Mouse (Mus musculus) liver, embryonic 14.5 days (tissue): Measurements from ENCODE around the gene Rspo1. TPM values are rescaled to one million over a fixed set of nuclear protein-coding genes. Genes with fewer than 3 reads are reported as not detected.
"Not testable (repeated sequence)": the region's sequence is repeated elsewhere in the genome, so short reads cannot be mapped to it uniquely, and the experiment has no call there.

Experiments used
- ATAC-seq: fragments of 200-750 bp; cut with Nextera tagmentation; 2 replicates; pipeline ENCODE4 v1.8.0; 2017; ENCODE audit warnings: moderate number of reproducible peaks, mild to moderate bottlenecking, moderate library complexity; ENCODE audit not compliant: insufficient read depth
- DNase-seq, 3 experiments: peaks; one replicate each; pipeline ENCODE4 v3.0.0-alpha.2; 2012 to 2013; ENCODE audit warnings: low read depth in 3 of 3, low spot score in 3 of 3
- H3K27ac ChIP-seq: fragments of 300-500 bp; sonication (generic); 2 replicates; pipeline ENCODE4 v1.5.1; 2014; ENCODE audit warnings: moderate library complexity, mild to moderate bottlenecking, control low read depth, inconsistent platforms
- H3K27me3 ChIP-seq: fragments of 300-500 bp; sonication (generic); 2 replicates; pipeline ENCODE4 v1.6.1; 2014; ENCODE audit warnings: mild to moderate bottlenecking, low read length, moderate library complexity; ENCODE audit not compliant: control insufficient read depth, insufficient read depth
- H3K36me3 ChIP-seq: fragments of 300-500 bp; sonication (generic); replicated peaks from 2 replicates; pipeline ENCODE4 v1.6.1; 2014; ENCODE audit warnings: low read depth; ENCODE audit not compliant: control insufficient read depth, insufficient read depth
- H3K4me1 ChIP-seq, 2 experiments: fragments of 200-500 bp in 1 of 2; fragments of 300-500 bp in 1 of 2; sonication (generic) in 1 of 2; replicated peaks; 2 replicates each; pipeline ENCODE4 v1.6.1; 2012 to 2014; ENCODE audit warnings: antibody characterized with exemption in 1 of 2, inconsistent platforms in 1 of 2, low read length in 1 of 2; ENCODE audit not compliant: control insufficient read depth in 2 of 2, insufficient read depth in 2 of 2
- H3K4me2 ChIP-seq: fragments of 300-500 bp; sonication (generic); 2 replicates; pipeline ENCODE4 v1.6.1; 2014; ENCODE audit warnings: low read depth, mild to moderate bottlenecking, control low read depth, moderate library complexity
- H3K4me3 ChIP-seq, 2 experiments: fragments of 200-500 bp in 1 of 2; fragments of 300-500 bp in 1 of 2; sonication (generic) in 1 of 2; 2 replicates each; pipeline ENCODE4 v1.5.1; 2012 to 2014; ENCODE audit warnings: low read depth in 2 of 2, low read length in 2 of 2, mild to moderate bottlenecking in 2 of 2, control low read depth in 1 of 2, inconsistent platforms in 1 of 2, moderate library complexity in 1 of 2; ENCODE audit not compliant: insufficient read depth in 1 of 2
- H3K9ac ChIP-seq: fragments of 300-500 bp; sonication (generic); replicated peaks from 2 replicates; pipeline ENCODE4 v1.6.1; 2014; ENCODE audit warnings: mild to moderate bottlenecking, control low read depth, moderate library complexity
- H3K9me3 ChIP-seq: fragments of 300-500 bp; sonication (generic); 2 replicates; pipeline ENCODE4 v1.6.1; 2016; ENCODE audit warnings: low read length, mixed read lengths; ENCODE audit not compliant: control insufficient read depth
- CTCF ChIP-seq: IDR thresholded peaks from 2 replicates; pipeline ENCODE4 v1.5.1; 2016; ENCODE audit warnings: antibody characterized with exemption, low read depth, control low read depth
- EP300 ChIP-seq: IDR thresholded peaks from 2 replicates; pipeline ENCODE4 v1.6.1; 2016; ENCODE audit warnings: antibody characterized with exemption, low read depth
- WGBS: fragments of 180-500 bp; shearing (Covaris S2); extraction: QIAGEN DNeasy Blood & Tissue Kit; methylation state at CpG from one replicate; pipeline ENCODE4 v1.1.7; 2014; ENCODE audit not compliant: insufficient replicate concordance; 5-methylcytosine and 5-hydroxymethylcytosine counted together
- polyA plus RNA-seq, 2 experiments: library from polyadenylated mRNA; depleted of rRNA in 1 of 2; stranded (reverse) in 1 of 2; unstranded in 1 of 2; fragments of >200 nt; fragmentation: Nextera tagmentation in 1 of 2; extraction: Ambion mirVana in 1 of 2; gene quantifications; 2 replicates each; pipeline versions ENCODE4 v1.2.1 to v1.2.3; 2012 to 2014

Gene Rspo1
- polyA plus RNA-seq (2012; rRNA removed) (0.68 and 0.69 TPM in 2 replicates), polyA plus RNA-seq (2014; fragmentation: Nextera tagmentation; extraction: Ambion mirVana) (0.42 and 0.51 TPM in 2 replicates)

- no peak for DNase-seq
- WGBS: 2% methylated on average over 62 of the region's 62 CpGs
- peaks cover 77% of the 10 kb centered on the region for H3K27me3 ChIP-seq
- no peaks in the 10 kb centered on the region for H3K4me1 ChIP-seq
- no peak within 1 kb of the TSS for H3K9ac ChIP-seq
- H3K36me3 ChIP-seq: no peaks in the 10 kb centered on the region
- peak within 1 kb of the TSS in 1 of 2 experiments; percentile 32; a peak in 2 of 4 replicates for H3K4me3 ChIP-seq
- H3K9me3 ChIP-seq: no peaks in the 10 kb centered on the region
- TF ChIP-seq CTCF (no peak), EP300 (no peak)
- ATAC-seq: no peak
- H3K27ac ChIP-seq: no peak within 1 kb of the TSS
- H3K4me2 ChIP-seq: peak within 1 kb of the TSS; percentile 38
Measured at GRCm38 (mm10) chr4:124985671-124986602, at the start of gene Rspo1. TSS of gene Rspo1 (plus strand) at chr4:124986430.

GRCm38 (mm10) chr4:124936613-124937471 lies 49.4 kb upstream of the Rspo1 start, which contains the start of gene 9930104L06Rik:
TSS of gene 9930104L06Rik (plus strand) at chr4:124937048.
- Histone ChIP-seq H3K9me3 (no peaks in the 10 kb centered on the region), H3K4me2 (peak within 1 kb of the TSS; percentile 93), H3K9ac (peak within 1 kb of the TSS; percentile 95), H3K4me3 (peak within 1 kb of the TSS; percentile 88 to 98), H3K27me3 (no peaks in the 10 kb centered on the region), H3K36me3 (peaks cover 7% of the 10 kb centered on the region), H3K4me1 (peaks cover 7 to 8% of the 10 kb centered on the region in 2 experiments), H3K27ac (peak within 1 kb of the TSS; percentile 58)
- peak; percentile 96 to 97 (median 96) for DNase-seq
- under 1% methylated on average over 52 of the region's 52 CpGs for WGBS
- peak; percentile 99 for ATAC-seq
- TF ChIP-seq CTCF (no peak), EP300 (peak; percentile 49)

GRCm38 (mm10) chr4:124939211-124939610 lies 47.0 kb upstream of the Rspo1 start, which contains the start of gene Cdca8:
TSS of gene Cdca8 (minus strand) at chr4:124939311.
- H3K27ac ChIP-seq, DNase-seq, H3K4me1 ChIP-seq, ATAC-seq, H3K9me3 ChIP-seq, H3K9ac ChIP-seq, H3K36me3 ChIP-seq, H3K27me3 ChIP-seq: not testable (repeated sequence)
- Histone ChIP-seq H3K4me3 (peak within 1 kb of the TSS in 1 of 2 experiments; percentile 88; a peak in 1 of 4 replicates), H3K4me2 (peak within 1 kb of the TSS; percentile 84)
- WGBS: 80% methylated on average over 4 of the region's 4 CpGs

- Histone ChIP-seq H3K9ac (no peak overlapping the region), H3K4me1 (peaks cover 0 to under 1% of the 10 kb centered on the region in 2 experiments; a peak in 1 of 4 replicates), H3K4me3 (no peak overlapping the region), H3K27me3 (no peaks in the 10 kb centered on the region), H3K36me3 (no peaks in the 10 kb centered on the region; the same call in 1 of the 2 replicates), H3K9me3 (no peaks in the 10 kb centered on the region), H3K27ac (no peak overlapping the region), H3K4me2 (no peak overlapping the region)
- 9% methylated on average over 4 of the region's 4 CpGs for WGBS
- ATAC-seq (no peak), DNase-seq (peak; percentile 41 to 54 (median 50))
- TF ChIP-seq CTCF (peak; percentile 96), EP300 (no peak)
Measured at GRCm38 (mm10) chr4:124943022-124943421, 43.2 kb upstream of the Rspo1 start.
